Mouse (Mus musculus) left cerebral cortex, adult 8-10 months (tissue): ENCODE data around the gene Parn. TPM values are rescaled to one million over a fixed set of nuclear protein-coding genes. Genes with fewer than 3 reads are reported as not detected.

ENCODE experiments used
- DNase-seq, 2 experiments: peaks; one replicate each; pipeline ENCODE4 v3.0.0; 2022; ENCODE audit warnings: low spot score in 2 of 2
- total RNA-seq, 4 experiments: library from RNA; stranded (reverse); gene quantifications; 2 replicates each; pipeline ENCODE4 v1.2.4; 2022

Gene Parn
- total RNA-seq, 4 experiments from 2014 or later = 25.5 to 31.9 (median 28.1) TPM

DNA sequence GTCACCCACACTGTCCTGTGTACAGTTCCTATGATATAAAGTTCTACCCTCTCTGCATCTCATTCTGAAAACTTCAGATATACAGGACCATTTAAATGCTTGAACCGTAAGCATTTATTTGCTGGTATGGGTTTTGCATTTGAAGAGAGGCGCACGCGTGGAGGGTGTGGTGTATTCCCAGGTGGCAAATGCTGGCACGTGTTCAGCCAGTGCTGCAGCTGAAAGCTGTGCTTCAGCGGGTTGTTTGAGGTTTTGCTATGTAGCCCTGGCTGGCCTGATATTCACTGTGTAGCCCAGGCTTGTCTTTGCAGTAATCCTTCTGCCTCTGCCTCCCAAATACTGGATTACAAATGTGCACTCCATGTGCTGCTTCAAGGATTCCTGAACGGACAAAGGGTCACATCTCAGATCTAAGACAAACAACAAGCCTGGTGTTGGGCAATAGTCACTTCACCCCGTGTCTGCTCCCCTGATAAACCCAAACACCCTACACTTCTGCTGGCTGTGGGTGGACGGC lies 111.0 kb downstream of the Parn start:
- DNase-seq = no peak

DNA sequence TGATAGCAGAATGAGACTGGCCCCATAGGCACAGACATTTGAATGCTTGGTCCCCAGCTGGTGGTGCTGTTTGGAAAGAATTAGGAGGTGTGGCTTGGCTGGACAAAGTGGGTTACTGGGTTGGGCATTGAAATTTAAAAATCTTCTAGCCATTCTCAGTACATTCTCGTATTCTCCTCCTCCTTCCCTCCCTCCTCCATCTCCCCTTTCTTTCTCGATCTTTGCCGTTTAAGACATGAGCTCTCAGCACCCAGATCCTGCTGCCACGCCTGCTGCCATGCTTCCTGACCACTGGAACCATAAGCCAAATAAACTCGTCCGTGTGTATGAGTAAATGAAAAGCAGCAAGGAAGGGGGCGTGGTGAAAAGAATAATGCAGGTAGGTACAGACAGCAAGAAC lies 111.5 kb downstream of the Parn start:
- no peak for DNase-seq

DNA sequence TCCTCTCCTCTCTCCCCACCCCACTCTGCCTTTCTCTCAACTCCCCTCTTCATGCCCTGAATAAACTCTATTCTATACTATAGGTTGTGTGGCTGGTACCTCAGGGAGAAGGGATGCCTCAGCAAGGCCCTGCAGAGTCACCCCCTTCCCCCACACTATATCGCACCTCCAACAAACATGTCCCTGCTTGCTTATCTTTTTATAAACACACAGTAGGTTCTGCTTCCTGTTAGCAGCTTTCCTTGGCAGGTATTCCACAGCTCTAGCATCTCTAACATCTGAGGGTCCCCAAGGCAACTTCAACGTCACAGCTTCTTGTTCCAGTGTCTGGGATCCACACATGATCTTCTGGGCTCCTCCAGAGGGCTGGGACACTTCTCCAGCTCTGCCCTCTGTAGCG lies 117.3 kb downstream of the Parn start:
- DNase-seq = no peak

DNA sequence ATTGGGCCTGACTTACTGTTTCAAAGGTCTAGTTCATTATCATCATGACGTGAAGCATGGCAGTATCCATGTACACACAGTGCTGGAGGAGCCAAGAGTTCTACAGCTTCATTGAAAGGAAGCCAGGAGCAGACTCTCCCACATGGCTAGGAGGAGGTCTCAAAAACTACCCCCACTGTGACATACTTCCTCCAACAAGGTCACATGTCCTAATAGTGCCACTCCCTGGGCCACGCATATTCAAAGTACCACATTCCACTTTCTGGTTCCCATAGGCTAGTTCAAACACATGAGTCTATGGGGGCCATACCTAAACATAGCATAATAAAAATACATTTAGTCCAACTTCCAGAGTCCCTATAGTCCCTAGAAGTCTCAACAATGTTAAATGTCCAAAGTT lies 118.0 kb downstream of the Parn start:
- DNase-seq = no peak

DNA sequence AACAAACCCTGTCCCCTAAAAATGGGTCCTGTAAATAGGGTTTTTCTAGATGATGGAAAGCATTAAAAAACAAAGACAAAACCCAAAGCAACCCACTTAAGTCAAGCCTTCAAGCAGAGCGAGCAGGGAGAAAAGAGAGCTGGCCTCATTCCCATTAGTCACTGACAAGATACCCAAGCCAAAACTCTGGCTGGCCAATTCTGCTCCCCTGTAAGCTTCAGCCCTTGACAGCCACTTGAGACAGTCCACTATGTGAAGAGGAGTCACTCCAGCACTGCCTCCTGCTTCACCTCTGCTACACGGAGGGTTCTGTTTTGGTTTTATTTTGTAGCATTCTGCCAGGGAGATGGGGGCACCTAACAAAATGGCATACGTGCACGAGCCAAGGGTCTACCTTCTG lies 126.2 kb downstream of the Parn start:
- DNase-seq = no peak

DNA sequence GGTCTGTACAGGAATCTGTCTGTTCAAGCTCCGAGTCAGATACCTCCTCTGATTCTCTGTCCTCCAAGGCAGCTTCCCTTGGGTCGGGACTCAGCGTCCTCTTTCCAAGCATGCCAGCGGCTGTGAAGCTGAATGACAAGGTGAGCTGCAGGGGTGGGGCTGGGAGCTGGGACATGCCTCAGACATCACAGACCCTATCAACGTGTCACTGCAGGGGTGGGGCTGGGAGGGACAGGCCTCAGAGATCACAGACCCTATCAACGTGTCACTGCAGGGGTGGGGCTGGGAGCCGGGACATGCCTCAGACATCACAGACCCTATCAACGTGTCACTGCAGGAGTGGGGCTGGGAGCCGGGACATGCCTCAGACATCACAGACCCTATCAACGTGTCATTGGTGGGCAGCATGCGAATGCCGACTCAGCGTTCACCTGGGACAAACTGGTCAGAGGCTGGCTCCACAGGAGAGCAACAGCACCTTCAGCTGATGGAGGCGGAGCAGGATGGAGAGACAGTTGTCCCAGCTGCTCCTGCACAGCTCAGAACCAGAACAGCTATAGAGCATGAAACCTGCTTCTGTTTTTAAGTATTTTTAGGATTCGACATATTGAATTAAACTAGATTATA lies 126.7 kb downstream of the Parn start:
- no peak for DNase-seq

DNA sequence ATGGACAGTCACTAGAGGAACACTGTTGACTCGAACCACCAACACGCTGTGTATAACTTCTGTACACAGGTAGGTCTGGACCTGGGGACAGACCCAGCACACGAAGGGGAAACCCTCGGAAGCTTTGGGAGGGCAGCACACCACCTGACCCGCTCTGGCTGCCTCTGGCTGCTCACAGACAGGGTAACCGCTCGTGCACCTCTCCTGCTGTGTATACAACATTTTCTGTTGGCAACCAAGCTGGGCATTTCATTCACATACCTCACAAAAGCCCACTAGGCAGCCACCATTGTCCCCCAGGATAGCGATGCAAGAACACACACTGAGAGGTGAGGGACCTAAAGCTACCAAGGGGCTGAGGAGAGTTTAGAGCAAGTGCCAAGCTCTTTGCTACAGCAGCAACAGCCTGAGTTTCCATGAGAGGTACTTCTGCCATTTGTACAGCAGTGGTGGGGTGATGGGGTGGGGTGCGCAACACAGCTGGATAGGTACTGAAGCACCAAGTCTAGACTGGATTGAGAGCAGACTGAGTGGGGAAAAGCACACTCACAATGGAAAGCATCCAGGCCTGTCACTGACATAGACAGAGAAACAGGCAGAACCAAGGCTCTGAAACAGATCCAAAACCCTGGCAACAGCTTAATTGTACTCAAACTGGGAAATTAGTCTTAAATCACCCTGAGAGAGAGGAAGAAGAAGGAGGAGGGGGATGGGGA lies 128.9 kb downstream of the Parn start:
- DNase-seq = no peak

DNA sequence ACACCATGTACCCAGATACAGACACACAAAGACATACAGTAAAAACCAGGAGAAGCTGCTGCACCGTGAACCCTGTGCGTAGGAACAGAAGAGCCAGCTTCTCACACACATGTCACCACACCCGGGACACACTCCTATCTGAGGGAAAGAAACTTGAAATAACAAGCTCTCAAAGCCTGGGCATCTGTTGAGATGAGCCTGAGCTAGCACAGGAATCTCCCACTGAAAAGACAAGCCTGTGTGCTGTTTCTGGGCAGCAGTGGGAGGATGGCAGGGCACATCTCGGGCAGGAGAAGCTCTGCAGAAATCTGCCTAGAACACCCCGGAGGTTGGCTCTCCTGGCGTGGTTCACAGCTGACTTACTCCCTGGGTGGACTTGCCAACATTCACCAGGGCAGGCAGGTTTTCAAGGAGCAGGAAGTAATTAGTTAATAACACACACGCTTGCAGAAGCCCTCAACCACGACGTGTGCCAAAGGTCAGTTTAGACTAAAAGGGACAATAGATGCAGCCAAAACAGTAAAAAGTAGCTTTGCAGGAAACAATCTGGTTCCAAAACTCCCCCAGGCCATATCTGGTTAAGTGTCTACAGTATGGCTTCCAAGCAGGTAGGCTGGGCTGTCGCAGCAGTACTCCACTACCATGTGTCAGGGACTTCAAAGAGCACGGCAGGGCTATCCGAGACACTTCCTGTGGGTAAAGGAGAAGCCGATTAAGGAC lies 129.6 kb downstream of the Parn start:
- no peak for DNase-seq

DNA sequence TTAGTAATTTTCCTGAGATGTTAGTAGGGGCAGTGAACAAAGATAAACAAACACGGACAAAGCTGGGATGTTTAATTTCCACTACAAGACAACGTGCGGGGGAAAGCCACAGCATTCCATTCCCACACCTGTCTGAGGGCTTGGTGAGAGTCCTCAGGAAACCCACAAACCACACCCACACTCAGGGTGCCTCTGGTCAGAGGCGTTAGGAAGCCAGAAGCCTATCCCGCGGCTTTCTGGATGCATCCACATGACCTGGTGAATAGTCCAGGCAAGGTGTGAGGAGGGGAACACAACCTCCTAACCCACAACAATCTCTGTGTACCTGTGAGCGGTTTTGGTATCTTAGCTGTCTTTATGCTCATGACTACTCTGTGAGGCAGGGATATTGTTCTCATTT lies 131.6 kb downstream of the Parn start:
- DNase-seq = no peak

DNA sequence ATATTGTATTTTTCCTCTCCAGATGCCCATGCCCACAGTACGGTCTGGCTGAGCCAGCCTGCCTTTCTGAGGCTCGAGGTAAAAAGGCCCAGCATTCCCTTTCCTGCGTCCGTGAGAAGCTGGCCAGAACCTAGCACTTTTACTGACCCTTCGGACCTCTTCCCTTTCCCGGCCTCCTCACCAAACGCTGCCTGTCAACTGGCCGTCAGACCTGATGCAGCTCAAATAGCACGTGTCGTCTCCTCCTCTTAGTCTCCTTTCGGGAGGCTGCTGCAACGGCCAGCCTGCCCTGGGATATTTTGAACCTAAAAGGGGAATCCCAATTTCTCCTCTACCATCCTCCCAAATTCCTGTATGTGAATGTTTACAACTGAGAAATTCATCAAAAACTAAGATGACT lies 132.1 kb downstream of the Parn start:
- no peak for DNase-seq

DNA sequence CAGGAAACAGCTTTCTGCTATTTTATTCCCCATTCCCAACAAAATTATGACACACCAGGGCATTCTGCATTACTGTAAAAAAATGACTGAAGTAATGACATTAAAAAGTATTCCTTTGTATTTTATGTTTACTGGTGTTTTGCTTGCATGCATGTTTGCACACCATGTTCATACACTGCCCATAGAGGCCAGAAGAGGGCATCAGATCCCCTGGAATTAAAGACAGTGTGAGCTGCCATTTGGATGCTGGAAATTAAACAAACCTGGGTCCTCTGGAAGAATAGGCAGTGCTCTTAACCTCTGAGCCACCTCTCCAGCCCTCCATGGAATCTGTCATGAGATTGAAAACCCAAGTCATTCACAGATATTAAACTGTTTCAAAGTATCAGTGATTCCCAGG lies 135.1 kb downstream of the Parn start:
- DNase-seq = no peak

DNA sequence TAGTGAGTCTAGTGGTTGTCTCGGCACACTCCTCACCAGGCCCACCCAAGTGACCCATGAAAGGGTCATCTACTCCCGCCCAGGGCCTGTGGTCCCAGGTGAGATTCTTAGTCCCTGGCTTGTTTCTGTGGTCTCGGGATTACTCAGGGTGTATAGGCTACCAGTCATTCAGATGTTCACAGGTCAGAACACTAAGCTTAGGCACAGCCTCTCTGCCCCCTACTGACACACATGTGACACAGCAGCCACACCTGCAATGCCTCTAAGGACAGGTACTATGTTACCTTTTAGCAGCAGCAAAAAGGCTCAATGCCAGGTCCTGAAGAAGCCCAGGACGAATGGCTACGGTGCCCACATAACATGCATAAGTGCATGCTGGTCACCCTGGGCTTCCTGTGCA lies 136.7 kb downstream of the Parn start:
- no peak for DNase-seq

DNA sequence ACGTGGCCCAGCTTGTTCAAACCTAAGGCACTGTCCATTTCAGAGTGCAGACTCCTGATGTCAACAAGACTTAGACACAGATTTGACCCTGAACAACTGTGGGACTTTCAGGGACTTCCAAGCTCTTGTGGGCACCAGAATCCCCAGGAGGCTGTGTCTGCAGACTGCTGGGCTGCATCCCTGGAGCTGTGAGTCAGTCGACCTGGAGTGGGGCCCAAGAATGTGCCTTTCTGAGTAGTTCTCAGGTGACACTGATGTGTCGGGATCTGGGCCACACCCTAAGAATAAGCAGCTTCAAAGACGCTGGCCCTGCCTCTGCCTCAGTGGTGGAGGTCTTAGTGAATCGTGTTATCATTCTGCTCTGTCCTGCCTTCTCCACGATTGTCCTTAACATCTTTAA lies 146.6 kb downstream of the Parn start:
- no peak for DNase-seq

DNA sequence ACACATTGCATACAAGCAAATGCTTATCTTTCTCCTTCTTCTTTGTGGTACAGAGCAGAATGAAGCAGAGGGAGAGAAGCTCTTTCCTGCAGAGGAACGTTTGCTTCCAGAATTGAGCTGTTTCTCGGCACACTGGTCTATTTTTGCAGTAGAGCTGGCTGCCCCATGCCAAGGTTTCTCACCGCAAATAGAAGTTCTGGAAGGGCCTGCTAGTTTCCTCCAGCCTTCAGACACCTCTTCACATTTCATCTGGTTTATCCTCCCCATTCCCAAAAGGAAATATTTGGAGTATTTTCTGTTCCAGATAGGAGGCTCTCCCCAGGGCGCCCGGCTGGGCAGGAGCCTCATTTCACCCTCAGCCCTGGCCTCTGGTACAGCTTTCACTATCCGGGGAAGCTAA lies 147.7 kb downstream of the Parn start:
- DNase-seq = no peak

DNA sequence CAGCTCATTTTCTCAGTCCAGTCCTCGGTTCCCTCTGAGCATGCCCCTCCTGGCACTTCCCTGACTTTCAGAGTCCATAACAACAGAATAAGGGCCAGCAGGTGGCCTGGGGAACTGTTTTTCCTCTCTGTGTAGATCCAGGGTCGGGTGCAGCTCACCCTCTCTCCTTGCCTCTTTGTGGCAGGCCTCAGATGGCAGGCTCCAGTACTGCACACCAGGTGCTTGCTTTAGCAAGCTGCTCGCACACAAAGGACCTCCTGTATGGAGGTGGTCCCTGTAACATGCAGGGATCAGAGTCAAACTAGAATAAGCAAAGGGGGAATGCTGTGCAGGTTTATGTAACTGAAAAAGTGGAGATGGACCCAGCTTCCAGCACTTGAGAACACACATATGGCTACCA lies 151.8 kb downstream of the Parn start:
- no peak for DNase-seq

DNA sequence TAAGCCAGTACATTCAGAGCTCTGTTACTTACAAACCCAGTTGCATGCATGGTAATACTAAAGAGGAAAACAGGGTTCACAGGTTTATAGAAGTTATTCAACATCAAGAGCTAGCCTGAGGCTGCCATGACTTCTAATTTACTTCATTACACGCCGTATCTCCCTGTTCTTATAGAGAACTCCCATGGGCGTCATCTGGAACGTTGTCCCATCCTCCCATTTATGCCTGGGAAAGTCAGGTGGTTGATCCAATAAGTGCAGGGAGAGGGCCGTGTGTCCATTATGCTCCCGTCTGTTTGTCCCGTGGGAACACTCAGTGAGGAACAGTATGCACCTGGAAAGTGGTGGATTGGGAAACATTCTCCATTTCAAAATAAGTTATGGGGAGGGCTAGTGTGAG lies 152.4 kb downstream of the Parn start:
- DNase-seq = no peak

DNA sequence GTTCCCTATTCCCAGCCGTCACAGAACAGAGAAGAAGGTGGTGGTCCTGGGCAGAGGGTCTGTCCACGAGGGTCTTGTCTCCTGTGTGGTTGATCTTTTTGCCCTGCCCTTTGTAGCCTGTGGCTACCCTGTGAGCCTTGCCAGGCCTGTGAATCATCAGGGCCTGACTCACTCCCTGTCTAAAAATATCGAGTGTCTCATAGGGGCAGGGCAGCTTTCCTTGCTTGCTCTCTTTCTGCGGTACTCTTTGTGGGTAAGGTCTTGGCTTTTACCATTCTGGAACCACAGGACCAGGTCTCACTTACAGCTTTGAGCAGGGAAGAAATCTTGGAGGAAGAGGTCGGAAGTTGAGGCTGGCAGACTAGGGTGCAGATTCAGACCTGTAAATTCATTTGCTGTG lies 162.9 kb downstream of the Parn start:
- no peak for DNase-seq

DNA sequence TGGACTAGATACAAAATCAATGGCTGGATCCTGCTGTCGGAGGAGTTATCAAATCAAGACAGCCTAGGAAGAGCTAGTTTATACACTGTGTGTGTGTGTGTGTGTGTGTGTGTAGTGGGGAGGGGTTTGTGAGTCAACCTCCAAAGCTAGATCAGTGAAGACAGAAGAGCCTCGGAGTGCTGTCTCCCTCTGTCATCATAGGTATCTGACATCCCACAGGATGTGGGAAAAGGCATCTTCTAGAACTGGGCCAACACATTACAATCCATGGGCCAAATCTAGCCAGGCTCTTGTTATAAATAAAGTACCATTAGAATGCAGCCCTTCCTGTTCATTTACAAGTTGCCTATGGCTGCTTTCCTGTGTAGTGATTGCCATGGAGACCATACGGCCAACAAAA lies 163.5 kb downstream of the Parn start:
- no peak for DNase-seq

DNA sequence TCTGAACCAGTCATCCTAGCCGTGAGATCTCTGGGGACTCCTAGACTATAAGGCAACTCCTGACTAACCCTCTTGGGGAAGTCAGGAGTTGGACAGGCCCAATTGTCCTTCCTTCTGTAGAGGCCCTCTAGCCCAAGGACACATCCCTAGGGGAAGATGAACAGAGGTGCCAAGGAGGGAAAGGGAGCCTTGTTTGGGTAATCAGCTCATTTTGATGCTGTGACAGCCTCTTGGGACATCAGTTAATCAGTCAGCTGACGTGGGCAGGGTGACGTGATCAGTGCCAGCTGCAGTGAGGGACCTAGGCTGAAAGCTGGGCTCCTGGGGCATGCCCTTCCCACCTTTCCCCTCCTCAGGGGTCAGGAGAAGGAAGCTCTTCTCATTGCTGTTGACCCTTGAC lies 169.0 kb downstream of the Parn start:
- DNase-seq = no peak

DNA sequence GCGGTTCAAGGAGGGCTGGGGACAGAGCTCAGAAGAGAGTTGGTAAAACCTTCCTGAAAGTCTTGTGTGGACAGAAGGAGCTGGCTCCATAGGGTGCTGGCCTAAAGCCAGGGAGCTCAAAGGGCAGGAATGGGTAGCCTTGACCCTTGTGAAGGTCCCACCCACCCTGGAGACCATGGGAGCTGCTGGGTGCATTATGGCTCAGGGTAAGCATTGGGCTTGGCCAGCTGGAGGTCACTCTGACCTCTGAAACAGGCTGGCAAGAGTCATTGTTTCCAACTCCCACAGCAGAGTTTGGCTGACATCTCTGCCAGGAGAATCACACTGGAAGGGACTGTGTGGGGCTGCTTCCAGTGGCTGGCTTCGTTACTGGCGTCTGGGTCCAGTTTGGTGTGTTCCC lies 174.0 kb downstream of the Parn start:
- no peak for DNase-seq

DNA sequence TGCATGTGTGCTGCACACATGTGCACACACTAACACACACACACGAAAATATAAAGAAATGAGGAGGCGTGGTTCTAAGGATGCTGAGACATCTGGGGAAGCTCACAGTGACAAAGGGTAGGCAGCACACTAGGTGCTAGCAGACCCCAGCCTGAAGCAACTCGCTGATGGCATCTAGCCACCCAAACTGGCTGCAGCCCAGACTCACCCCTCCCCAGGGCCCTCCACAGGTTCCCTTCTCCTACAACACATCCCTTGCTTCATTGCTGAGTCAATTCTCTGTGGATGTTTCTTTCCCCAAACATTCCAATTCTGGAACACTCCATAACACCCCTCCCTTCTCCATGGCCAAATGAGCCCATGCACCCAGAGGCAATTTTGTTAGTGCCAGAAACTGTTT lies 175.0 kb downstream of the Parn start:
- no peak for DNase-seq

DNA sequence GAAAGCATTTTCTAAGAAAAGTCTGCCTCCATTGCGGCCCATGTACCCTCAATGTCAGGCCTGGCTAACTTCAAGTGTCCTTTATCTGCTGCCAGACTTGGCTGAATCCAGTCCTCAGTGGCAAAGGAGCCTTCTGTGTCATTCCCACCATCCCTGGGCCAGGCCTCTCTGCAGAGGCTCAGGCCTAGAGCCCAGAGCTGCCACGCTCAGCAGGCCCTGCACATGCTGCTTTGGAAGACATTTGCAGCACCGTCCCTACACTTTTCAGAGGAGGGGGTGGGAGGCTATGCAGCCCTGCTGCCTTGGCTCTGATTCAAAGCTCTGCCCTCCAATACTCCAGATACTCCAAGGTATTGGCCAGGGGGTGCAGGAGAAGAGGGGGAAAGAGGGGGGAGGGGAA lies 176.2 kb downstream of the Parn start:
- DNase-seq = no peak
